Mouse (Mus musculus): ENCODE data around the gene Ankrd23. TPM values are rescaled to one million over a fixed set of nuclear protein-coding genes. Genes with fewer than 3 reads are reported as not detected.
A peak's percentile ranks its signal among the peaks of the same experiment; 100 is the strongest.

The Ankrd23 gene
- polyA plus RNA-seq, 1 experiment from 2014 or later: 15.3 TPM

DNA sequence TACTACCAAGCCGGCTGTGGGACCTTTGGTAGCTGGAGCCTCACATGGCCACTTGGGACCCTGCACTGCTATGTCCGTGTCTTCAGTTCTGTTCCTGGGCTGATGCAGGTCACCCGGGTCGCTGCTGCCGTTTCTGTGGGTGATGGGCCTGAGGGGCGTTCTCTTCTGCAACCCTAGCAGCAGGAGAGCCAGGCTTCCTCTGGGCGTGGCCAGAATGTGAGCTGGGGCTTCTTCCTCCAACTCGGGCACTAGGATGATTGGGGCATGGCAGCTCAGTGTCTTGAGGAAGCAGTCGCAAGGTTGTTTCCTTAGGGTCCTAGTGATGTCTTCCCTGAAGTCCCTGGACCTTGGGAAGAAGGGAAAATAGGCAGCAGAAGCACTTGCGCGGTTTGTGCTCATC lies 17.1 kb downstream of the Ankrd23 start:
- no peak for DNase-seq (ENCODE audit: extremely low spot score, low spot score)
- H3K27ac ChIP-seq: no peak overlapping the region
- no peak overlapping the region for H3K4me3 ChIP-seq
- no peaks in the 10 kb centered on the region for H3K27me3 ChIP-seq (ENCODE audit: poor library complexity, severe bottlenecking)
- peaks cover 12% of the 10 kb centered on the region for H3K4me1 ChIP-seq
- peaks cover 97% of the 10 kb centered on the region for H3K36me3 ChIP-seq (replicated peaks)
- no peaks in the 10 kb centered on the region for H3K9me3 ChIP-seq
- WGBS: 87% methylated on average over 11 of the region's 11 CpGs

GRCm38 (mm10) chr1:36518259-36518658 lies 18.4 kb downstream of the Ankrd23 start:
- no peak for DNase-seq (ENCODE audit: extremely low spot score, low spot score)
- H3K27ac ChIP-seq: no peak overlapping the region
- H3K4me3 ChIP-seq: no peak overlapping the region
- no peaks in the 10 kb centered on the region for H3K27me3 ChIP-seq (ENCODE audit: poor library complexity, severe bottlenecking)
- H3K36me3 ChIP-seq (replicated peaks): peaks cover 91% of the 10 kb centered on the region
- H3K9me3 ChIP-seq: no peaks in the 10 kb centered on the region
- peaks cover 25% of the 10 kb centered on the region for H3K4me1 ChIP-seq
- WGBS: 86% methylated on average over 3 of the region's 3 CpGs

DNA sequence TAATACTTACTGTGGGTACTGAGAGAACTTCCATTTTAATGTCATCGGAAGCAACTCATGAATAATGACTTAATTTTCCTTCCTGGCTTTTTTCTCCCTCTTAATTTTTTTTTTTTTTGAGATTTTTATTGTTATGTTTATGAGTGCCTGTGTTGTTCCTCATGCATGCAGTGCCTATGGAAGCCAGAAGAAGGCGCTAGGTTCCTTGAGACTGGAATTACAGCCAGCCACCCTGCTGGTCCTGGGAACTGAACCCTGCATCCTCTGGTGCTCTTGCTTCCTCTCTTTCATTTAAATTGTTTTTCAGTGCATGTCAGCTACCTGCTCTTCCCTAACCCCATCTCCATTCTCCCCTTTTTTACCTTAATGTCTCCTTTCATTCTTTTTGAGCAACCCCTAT lies 23.0 kb downstream of the Ankrd23 start:
- Histone ChIP-seq H3K9me3 (no peaks in the 10 kb centered on the region), H3K27me3 (ENCODE audit: poor library complexity, severe bottlenecking) (no peaks in the 10 kb centered on the region), H3K4me1 (peaks cover 37% of the 10 kb centered on the region), H3K27ac (no peak overlapping the region), H3K4me3 (peak overlapping the region; percentile 95), H3K36me3 (replicated peaks) (peaks cover 46% of the 10 kb centered on the region)
- WGBS: 36% methylated on average over 2 of the region's 2 CpGs
- DNase-seq (ENCODE audit: extremely low spot score, low spot score): no peak

DNA sequence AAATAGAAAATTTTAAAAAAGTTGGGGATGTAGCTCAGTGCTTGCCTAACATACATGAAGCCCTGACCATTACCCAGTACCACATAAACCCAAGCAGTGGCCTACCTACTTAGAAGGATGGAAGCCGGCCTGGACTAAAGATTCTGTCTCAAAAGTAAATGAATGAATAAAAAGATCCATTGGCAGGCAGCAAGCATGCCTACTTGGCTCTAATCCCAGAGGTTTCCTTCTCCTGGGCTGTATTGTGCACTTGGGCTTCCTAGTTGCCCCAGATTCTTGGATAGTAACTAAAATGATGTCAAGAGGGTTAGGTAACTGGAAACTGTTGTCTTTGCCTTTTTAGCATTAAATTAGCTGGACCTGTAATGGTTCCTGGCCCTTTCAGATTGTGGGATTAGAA lies 23.4 kb downstream of the Ankrd23 start:
- Histone ChIP-seq H3K4me1 (peaks cover 37% of the 10 kb centered on the region), H3K4me3 (peak overlapping the region; percentile 95), H3K9me3 (no peaks in the 10 kb centered on the region), H3K27me3 (ENCODE audit: poor library complexity, severe bottlenecking) (no peaks in the 10 kb centered on the region), H3K27ac (peak overlapping the region; percentile 95), H3K36me3 (replicated peaks) (peaks cover 42% of the 10 kb centered on the region)
- no peak for DNase-seq (ENCODE audit: extremely low spot score, low spot score)
- WGBS: 5% methylated on average over 1 of the region's 1 CpGs

DNA sequence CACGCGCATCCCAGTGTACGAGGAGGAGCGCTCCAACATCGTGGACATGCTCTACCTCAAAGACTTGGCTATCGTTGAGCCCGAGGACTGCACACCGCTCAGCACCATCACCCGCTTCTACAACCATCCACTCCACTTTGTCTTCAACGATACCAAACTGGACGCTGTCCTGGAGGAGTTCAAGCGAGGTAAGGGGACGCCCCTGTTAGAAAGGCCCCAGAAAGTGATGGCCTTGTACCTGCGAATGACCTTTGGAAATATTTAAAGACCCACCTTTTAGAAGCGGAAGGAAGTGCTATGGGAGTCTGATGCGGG lies 23.8 kb downstream of the Ankrd23 start:
- no peak for DNase-seq (ENCODE audit: extremely low spot score, low spot score)
- Histone ChIP-seq H3K36me3 (replicated peaks) (peaks cover 38% of the 10 kb centered on the region), H3K4me1 (peaks cover 37% of the 10 kb centered on the region), H3K27me3 (ENCODE audit: poor library complexity, severe bottlenecking) (no peaks in the 10 kb centered on the region), H3K27ac (peak overlapping the region; percentile 95), H3K9me3 (no peaks in the 10 kb centered on the region), H3K4me3 (peak overlapping the region; percentile 95)
- WGBS: 2% methylated on average over 16 of the region's 16 CpGs

DNA sequence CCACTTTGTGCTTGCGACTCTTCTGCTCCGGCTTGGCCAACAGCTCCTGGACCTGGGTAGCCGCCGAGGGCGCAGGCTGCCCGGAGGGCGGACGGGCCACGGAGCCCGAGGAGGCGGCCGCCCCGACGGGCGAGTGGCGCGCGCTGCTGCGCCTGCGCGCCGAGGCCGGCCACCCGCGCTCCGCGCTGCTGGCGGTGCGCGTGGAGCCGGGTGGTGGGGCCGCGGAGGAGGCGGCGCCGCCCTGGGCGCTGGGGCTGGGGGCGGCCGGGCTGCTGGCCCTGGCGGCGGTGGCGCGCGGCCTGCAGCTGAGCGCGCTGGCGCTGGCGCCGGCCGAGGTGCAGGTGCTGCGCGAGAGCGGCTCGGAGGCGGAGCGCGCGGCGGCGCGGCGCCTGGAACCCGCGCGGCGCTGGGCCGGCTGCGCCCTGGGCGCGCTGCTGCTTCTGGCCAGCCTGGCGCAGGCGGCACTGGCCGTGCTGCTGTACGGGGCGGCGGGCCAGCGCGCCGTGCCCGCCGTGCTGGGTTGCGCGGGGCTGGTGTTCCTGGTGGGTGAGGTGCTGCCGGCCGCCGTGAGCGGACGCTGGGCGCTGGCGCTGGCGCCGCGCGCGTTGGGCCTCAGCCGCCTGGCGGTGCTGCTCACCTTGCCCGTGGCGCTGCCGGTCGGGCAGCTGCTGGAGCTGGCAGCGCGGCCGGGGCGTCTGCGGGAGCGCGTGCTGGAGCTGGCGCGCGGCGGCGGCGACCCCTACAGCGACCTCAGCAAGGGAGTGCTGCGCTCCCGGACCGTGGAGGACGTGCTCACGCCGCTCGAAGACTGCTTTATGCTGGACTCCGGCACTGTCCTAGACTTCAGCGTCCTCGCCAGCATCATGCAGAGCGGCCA lies 24.4 kb downstream of the Ankrd23 start:
- DNase-seq (ENCODE audit: extremely low spot score, low spot score): peak; percentile 47
- WGBS: 5% methylated on average over 126 of the region's 126 CpGs
- peaks cover 37% of the 10 kb centered on the region for H3K4me1 ChIP-seq
- peak overlapping the region; percentile 95 for H3K4me3 ChIP-seq
- peak overlapping the region; percentile 95 for H3K27ac ChIP-seq
- peaks cover 37% of the 10 kb centered on the region for H3K36me3 ChIP-seq (replicated peaks)
- no peaks in the 10 kb centered on the region for H3K27me3 ChIP-seq (ENCODE audit: poor library complexity, severe bottlenecking)
- no peaks in the 10 kb centered on the region for H3K9me3 ChIP-seq

DNA sequence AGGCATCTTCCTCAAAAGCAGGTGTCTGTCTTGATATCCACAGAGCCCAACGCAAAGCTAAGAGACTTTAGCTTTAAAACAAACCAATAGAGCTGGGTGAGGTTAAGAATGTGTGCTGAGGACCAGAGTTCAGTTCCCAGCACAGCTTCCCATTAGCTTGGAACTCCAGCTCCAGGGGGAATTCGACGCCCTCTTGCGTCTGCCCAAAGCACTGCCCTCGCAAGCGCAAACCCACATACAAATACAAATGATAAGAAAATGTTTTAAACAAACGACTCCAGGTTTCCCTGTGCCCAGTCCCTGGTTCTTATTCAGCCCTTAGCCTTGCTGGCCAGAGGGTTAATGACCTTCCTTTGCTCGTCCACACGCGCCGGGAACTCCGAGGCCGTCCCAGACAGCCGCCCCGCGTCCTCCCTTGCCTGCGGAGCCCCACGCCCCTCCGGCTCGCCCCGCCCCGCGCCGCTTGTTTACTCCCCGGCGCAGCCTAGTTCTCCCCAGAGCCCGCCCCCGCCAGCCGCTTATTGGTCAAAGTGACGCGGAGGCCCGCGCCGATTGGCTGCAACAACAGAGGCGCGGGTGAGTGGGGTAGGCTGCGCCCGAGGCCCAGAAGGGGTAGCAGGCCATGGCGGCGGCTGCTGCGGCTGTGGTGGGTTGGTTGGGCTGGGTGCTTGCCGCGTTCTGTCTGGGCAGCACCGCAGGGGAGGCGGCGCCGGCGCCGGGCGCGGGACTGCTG lies 25.2 kb downstream of the Ankrd23 start, which contains the start of gene Cnnm3:
Gene Cnnm3, plus strand, starts transcription at position 579 of the 733 bp plus-strand sequence.
- H3K9me3 ChIP-seq: no peaks in the 10 kb centered on the region
- peak within 1 kb of the TSS; percentile 95 for H3K27ac ChIP-seq
- peak; percentile 100 for DNase-seq (ENCODE audit: extremely low spot score, low spot score)
- WGBS: under 1% methylated on average over 51 of the region's 51 CpGs
- peaks cover 35% of the 10 kb centered on the region for H3K36me3 ChIP-seq (replicated peaks)
- H3K4me3 ChIP-seq: peak within 1 kb of the TSS; percentile 95
- H3K4me1 ChIP-seq: peaks cover 36% of the 10 kb centered on the region
- H3K27me3 ChIP-seq (ENCODE audit: poor library complexity, severe bottlenecking): no peaks in the 10 kb centered on the region

- DNase-seq (ENCODE audit: extremely low spot score, low spot score): no peak
- peaks cover 12% of the 10 kb centered on the region for H3K4me1 ChIP-seq
- H3K27me3 ChIP-seq (ENCODE audit: poor library complexity, severe bottlenecking): no peaks in the 10 kb centered on the region
- peaks cover 22% of the 10 kb centered on the region for H3K36me3 ChIP-seq (replicated peaks)
- H3K9me3 ChIP-seq: no peaks in the 10 kb centered on the region
- 89% methylated on average over 5 of the region's 5 CpGs for WGBS
- H3K4me3 ChIP-seq: no peak overlapping the region
- H3K27ac ChIP-seq: no peak overlapping the region
Measured at GRCm38 (mm10) chr1:36508238-36508637, 28.4 kb downstream of the Ankrd23 start.

GRCm38 (mm10) chr1:36501261-36501660 lies 35.4 kb downstream of the Ankrd23 start:
- Histone ChIP-seq H3K4me3 (no peak overlapping the region), H3K9me3 (no peaks in the 10 kb centered on the region), H3K27ac (no peak overlapping the region), H3K36me3 (replicated peaks) (peaks cover 41% of the 10 kb centered on the region), H3K4me1 (no peaks in the 10 kb centered on the region), H3K27me3 (ENCODE audit: poor library complexity, severe bottlenecking) (no peaks in the 10 kb centered on the region)
- peak; percentile 70 for DNase-seq (ENCODE audit: extremely low spot score, low spot score)
- 11% methylated on average over 3 of the region's 3 CpGs for WGBS

DNA sequence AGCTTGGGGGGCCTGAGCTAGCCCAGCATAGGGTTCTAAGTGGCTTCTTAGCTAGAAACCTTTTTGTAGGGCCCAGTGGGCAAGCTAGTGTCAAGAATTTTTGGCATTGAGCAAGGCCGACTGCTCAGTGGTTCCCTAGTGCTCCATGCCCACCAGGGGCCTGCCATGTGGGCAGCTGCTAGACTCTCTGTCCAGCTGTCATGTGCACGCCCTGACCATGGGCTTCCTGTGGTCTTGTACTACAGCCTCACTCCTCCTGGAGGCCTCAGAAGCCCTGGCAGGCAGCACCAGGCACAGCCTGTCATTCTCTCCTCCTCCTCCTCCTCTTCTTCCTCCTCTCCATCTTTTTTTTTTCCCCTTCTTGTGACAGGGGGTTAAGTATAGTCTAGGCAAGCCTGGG lies 39.4 kb downstream of the Ankrd23 start:
- no peak overlapping the region for H3K27ac ChIP-seq
- no peak for DNase-seq (ENCODE audit: extremely low spot score, low spot score)
- no peak overlapping the region for H3K4me3 ChIP-seq
- 86% methylated on average over 2 of the region's 2 CpGs for WGBS
- H3K36me3 ChIP-seq (replicated peaks): peaks cover 26% of the 10 kb centered on the region
- H3K4me1 ChIP-seq: peaks cover 12% of the 10 kb centered on the region
- H3K27me3 ChIP-seq (ENCODE audit: poor library complexity, severe bottlenecking): no peaks in the 10 kb centered on the region
- H3K9me3 ChIP-seq: no peaks in the 10 kb centered on the region

- no peak for DNase-seq (ENCODE audit: extremely low spot score, low spot score)
- Histone ChIP-seq H3K27me3 (ENCODE audit: poor library complexity, severe bottlenecking) (no peaks in the 10 kb centered on the region), H3K9me3 (no peaks in the 10 kb centered on the region), H3K4me3 (no peak overlapping the region), H3K27ac (no peak overlapping the region), H3K36me3 (replicated peaks) (peaks cover 26% of the 10 kb centered on the region), H3K4me1 (peaks cover 17% of the 10 kb centered on the region)
- 69% methylated on average over 2 of the region's 2 CpGs for WGBS
Measured at GRCm38 (mm10) chr1:36496719-36497118, 40.0 kb downstream of the Ankrd23 start.

DNA sequence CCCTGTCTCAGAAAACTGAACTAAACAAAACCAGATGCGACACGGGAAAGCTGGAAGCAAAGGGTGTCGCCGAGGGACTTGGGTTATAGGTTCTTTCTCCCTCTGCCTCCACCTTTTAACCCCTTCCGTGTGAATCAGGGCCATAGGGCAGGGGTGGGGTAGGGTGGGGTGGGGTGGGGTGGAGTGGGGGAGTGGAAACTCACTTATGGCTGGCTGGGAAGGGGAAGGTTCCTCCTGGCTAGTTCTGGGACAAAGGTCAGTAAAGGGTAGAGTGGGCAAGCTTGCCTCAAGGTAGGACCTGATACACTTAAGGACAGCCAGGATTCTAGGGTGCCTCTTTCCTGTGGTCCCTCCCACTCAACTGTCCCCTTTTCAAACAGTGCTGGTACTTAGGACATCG lies 43.4 kb downstream of the Ankrd23 start:
- 71% methylated on average over 6 of the region's 6 CpGs for WGBS
- H3K27ac ChIP-seq: no peak overlapping the region
- no peaks in the 10 kb centered on the region for H3K27me3 ChIP-seq (ENCODE audit: poor library complexity, severe bottlenecking)

More for the DNA sequence above, 43.4 kb downstream of the Ankrd23 start:
- Histone ChIP-seq H3K4me1 (peaks cover 17% of the 10 kb centered on the region), H3K4me3 (no peak overlapping the region), H3K9me3 (no peaks in the 10 kb centered on the region), H3K36me3 (replicated peaks) (peaks cover 7% of the 10 kb centered on the region; the same call in 1 of the 2 replicates)
- no peak for DNase-seq (ENCODE audit: extremely low spot score, low spot score)

Measured in forebrain, embryonic 10.5 days (tissue).